Mouse (Mus musculus) hindbrain, embryonic 16.5 days (tissue): ENCODE measurements at regions not wholly inside any gene's neighbourhood (a gene's known extent, or its start where the extent isn't known, plus 50 kb on each side); places are given as distances from the start of the nearest gene placed in this dataset.

Experiments used
- ATAC-seq: fragments of 200-750 bp; cut with Nextera tagmentation; 2 replicates; pipeline ENCODE4 v1.8.0; 2017; ENCODE audit warnings: moderate TSS enrichment, moderate library complexity
- H3K27ac ChIP-seq: fragments of 300-500 bp; sonication (generic); 2 replicates; pipeline ENCODE4 v1.5.1; 2014; ENCODE audit warnings: low read depth, mild to moderate bottlenecking, control low read depth, low read length, moderate library complexity
- H3K27me3 ChIP-seq: fragments of 300-500 bp; sonication (generic); replicated peaks from 2 replicates; pipeline ENCODE4 v1.6.1; 2014; ENCODE audit warnings: low read length; ENCODE audit not compliant: control insufficient read depth, insufficient read depth
- H3K36me3 ChIP-seq: fragments of 300-500 bp; sonication (generic); 2 replicates; pipeline ENCODE4 v1.6.1; 2014; ENCODE audit warnings: mild to moderate bottlenecking, low read length, moderate library complexity, mixed read lengths; ENCODE audit not compliant: control insufficient read depth, insufficient read depth
- H3K4me1 ChIP-seq: fragments of 300-500 bp; sonication (generic); 2 replicates; pipeline ENCODE4 v1.6.1; 2014; ENCODE audit warnings: low read depth, low read length; ENCODE audit not compliant: control insufficient read depth, insufficient read depth
- H3K4me2 ChIP-seq: fragments of 300-500 bp; sonication (generic); 2 replicates; pipeline ENCODE4 v1.6.1; 2014; ENCODE audit warnings: mild to moderate bottlenecking, low read length, control low read depth, moderate library complexity
- H3K4me3 ChIP-seq: fragments of 300-500 bp; sonication (generic); 2 replicates; pipeline ENCODE4 v1.5.1; 2014; ENCODE audit warnings: mild to moderate bottlenecking, low read length, control low read depth, moderate library complexity
- H3K9ac ChIP-seq: fragments of 300-500 bp; sonication (generic); 2 replicates; pipeline ENCODE4 v1.6.1; 2014; ENCODE audit warnings: low read depth, mild to moderate bottlenecking, control low read depth, low read length, moderate library complexity
- H3K9me3 ChIP-seq: fragments of 300-500 bp; sonication (generic); 2 replicates; pipeline ENCODE4 v1.6.1; 2014; ENCODE audit warnings: mild to moderate bottlenecking, low read length, moderate library complexity; ENCODE audit not compliant: control insufficient read depth
- WGBS: fragments of 180-500 bp; shearing (Covaris S2); extraction: QIAGEN DNeasy Blood & Tissue Kit; methylation state at CpG from one replicate; pipeline ENCODE4 v1.1.7; 2014; 5-methylcytosine and 5-hydroxymethylcytosine counted together

DNA sequence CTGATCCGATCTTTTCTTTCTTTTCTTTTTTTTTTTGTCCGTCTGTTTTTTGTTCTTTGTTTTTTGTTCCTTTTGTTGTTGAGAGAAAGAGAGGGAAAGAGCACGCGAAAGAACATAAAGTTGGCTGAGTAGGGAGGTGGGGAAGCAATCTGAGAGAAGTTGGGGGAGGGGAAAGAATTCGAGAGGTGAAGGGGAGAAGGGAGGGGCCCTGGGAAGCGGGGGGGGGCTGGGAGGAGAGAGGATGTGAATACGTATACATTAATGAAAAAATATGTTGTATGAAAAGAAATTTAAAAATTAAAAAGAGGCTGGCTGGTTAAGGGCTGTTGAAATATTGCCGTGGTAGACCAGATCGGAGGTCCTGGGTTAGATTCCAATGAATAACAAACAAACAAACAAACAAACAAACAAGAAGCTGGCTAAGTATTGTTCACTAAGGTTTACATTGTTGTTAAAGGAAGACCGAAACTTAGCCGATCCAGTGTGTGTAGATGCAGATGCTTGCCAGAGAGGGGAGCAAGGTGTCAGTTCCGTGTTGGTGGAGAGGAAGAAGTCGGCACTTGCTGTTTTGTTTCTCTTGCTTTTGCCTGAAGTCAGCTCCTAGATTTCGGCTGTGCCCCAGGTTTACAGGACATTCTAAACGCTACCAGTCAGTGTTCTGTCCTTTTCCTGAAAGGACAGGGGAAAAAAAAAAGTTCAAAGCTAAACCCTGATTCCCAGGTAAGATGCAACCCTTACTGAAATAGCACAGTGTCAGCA lies 129.1 kb upstream of the Tex13c2 start:
- Histone ChIP-seq H3K36me3 (no peaks in the 10 kb centered on the region), H3K4me1 (no peaks in the 10 kb centered on the region; the same call in 1 of the 2 replicates), H3K4me2 (peak overlapping the region; percentile 50), H3K27me3 (no peaks in the 10 kb centered on the region), H3K9me3 (no peaks in the 10 kb centered on the region), H3K27ac (peak overlapping the region; percentile 72), H3K4me3 (peak overlapping the region; percentile 25), H3K9ac (peak overlapping the region; percentile 22; the same call in 1 of the 2 replicates)
- WGBS = 17% methylated on average over 15 of the region's 15 CpGs
- ATAC-seq = peak; percentile 78

DNA sequence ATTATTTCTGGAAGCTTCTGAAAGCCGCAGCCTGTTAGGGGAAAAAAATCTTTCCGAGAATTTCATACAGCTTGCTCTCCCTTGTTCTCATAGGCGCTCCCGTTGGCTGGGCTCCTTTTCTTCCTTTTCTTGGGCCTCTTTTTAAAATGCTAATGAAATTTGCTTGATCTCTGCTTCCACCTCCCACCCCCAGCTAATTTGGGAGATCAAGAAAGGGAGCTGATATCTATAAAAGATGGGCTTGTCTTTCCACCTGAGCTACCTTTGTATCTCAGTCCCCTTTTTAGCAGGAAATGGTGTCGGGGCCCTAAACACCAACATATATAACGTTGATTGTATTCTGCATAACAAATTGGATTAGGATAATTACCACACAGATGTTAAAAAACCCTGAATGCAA lies 128.5 kb upstream of the Tex13c2 start:
- H3K4me2 ChIP-seq = peak overlapping the region; percentile 50
- peak overlapping the region; percentile 72 for H3K27ac ChIP-seq
- H3K4me3 ChIP-seq = no peak overlapping the region; the same call in 1 of the 2 replicates
- no peaks in the 10 kb centered on the region for H3K36me3 ChIP-seq
- WGBS = 24% methylated on average over 6 of the region's 6 CpGs
- no peaks in the 10 kb centered on the region for H3K9me3 ChIP-seq
- H3K4me1 ChIP-seq = no peaks in the 10 kb centered on the region; the same call in 1 of the 2 replicates
- peak; percentile 41; the same call in 1 of the 2 replicates for ATAC-seq
- no peaks in the 10 kb centered on the region for H3K27me3 ChIP-seq
- H3K9ac ChIP-seq = no peak overlapping the region

DNA sequence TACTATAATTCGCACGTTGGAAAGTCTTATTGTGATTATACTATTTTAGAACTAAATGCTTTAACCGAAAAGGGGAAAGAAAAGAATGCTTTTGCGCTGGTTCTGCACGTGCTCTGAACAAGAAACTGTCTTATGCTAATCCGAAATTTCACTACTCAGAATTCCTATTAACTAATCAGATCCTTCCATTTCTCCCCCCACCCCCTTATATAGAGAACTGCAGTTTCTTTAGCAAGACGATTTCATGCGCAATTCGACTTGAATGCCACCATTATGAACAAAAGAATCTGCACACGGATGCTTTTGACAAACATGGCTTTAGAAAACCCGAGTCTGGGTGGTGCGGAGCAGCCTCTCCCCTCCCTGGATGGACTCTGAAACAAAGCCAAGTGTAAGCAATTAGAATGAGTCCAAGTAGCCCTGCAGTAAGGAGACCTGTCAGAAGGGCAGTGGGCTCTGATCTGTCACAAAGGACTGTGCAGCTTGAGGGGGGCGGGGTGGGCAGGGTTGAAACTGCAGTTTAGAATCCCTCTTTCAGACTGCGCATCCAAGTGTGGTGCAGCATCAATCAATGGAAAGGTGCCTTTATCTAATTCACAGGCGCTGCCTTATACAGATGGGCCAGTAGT lies 128.0 kb upstream of the Tex13c2 start:
- Histone ChIP-seq H3K4me3 (no peak overlapping the region), H3K4me1 (no peaks in the 10 kb centered on the region; the same call in 1 of the 2 replicates), H3K27ac (peak overlapping the region; percentile 59), H3K4me2 (peak overlapping the region; percentile 37), H3K27me3 (no peaks in the 10 kb centered on the region), H3K36me3 (no peaks in the 10 kb centered on the region), H3K9ac (0 out of 2 replicates have a peak overlapping the region, but pooled peaks have one; percentile 17), H3K9me3 (no peaks in the 10 kb centered on the region)
- peak; percentile 88 for ATAC-seq
- 18% methylated on average over 15 of the region's 15 CpGs for WGBS

DNA sequence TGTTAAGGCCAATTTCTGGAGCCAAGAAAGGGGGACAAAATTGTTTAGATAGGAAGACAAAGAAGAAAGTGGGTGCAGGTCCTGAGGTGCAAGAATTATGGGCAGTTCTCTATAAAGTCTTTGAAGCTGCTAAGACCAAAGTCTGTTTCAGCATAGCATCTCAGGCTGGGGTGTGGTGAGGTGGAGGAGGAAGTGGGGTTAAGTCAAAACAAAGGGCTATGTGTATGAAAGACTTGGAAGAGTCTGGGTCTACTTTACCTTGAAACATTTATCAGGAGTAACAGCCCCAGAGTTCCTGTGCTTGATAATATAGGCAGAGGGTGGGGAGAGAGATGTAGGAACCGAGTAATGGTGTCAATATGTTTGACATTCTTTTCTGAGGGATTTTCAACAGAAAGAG lies 125.4 kb upstream of the Tex13c2 start:
- 65% methylated on average over 1 of the region's 1 CpGs for WGBS
- H3K9me3 ChIP-seq = no peaks in the 10 kb centered on the region
- H3K36me3 ChIP-seq = no peaks in the 10 kb centered on the region
- no peak overlapping the region for H3K4me2 ChIP-seq
- no peaks in the 10 kb centered on the region for H3K27me3 ChIP-seq
- H3K4me1 ChIP-seq = no peaks in the 10 kb centered on the region; the same call in 1 of the 2 replicates
- H3K9ac ChIP-seq = no peak overlapping the region
- ATAC-seq = no peak
- no peak overlapping the region for H3K4me3 ChIP-seq
- no peak overlapping the region for H3K27ac ChIP-seq

DNA sequence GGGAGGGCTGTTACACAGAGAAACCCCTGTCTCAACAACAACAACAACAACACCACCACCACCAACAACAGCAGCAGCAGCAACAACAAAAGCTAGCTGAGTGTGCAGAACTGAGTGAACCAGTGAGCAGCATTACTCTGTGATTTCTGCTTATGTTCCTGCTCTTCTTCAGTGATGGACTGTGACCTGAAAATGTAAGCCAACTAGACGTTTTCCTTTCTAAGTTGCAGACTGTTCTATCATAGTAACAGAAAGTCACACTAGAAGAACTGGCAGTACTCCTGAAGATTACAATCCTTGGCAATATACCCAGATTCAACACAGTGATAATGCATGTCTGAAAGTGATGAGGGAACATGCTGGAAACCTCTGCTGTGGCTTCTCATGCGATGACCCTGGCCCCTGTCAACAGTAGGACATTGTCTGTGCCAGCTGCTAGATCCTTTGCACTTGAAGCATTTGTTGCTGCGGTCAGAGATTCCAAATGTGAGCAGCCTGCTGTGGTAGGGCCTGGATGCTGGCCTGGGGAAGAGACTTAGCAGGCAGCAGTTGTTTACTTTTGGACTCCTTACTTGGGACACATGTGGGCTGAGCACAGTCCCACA lies 115.6 kb upstream of the Tex13c2 start:
- WGBS = 74% methylated on average over 3 of the region's 3 CpGs
- Histone ChIP-seq H3K27ac (no peak overlapping the region), H3K4me1 (no peaks in the 10 kb centered on the region), H3K4me2 (no peak overlapping the region), H3K9ac (no peak overlapping the region), H3K4me3 (no peak overlapping the region), H3K36me3 (no peaks in the 10 kb centered on the region), H3K9me3 (no peaks in the 10 kb centered on the region), H3K27me3 (no peaks in the 10 kb centered on the region)
- ATAC-seq = no peak

DNA sequence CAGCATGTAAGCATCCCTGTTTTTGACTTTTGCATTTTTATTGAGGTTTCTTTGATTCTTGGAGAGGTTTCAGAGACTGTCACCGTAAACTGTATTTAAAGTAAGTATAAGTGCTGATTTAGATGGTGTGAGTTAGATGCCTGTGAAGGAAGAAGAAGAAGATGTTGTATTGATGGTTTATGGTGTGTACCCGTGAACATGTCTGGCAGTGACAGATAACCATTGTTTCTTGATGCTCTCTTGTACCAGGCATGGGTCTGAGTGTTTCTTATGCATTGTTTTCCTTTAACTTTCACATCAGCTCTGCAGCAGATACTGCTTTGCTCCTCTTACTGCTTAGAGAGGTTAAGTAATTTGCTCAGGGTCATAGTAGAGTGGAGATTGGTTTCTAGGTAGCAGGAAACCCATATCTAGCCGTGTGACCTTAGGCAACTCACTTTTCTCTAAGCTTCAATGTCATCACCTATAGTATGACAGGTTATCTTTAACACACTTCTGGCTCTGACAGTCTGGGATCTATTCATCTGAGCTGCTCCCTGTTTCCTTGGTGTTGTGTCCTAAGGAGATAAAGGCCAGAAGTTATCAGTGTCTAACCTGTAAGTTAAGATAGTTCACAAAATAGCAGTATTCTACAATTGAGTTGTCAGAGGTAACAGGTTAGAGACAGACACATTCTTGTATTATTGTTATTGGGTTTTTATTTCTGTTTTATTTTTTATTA lies 95.5 kb upstream of the Tex13c2 start:
- 70% methylated on average over 3 of the region's 3 CpGs for WGBS
- H3K36me3 ChIP-seq = no peaks in the 10 kb centered on the region
- no peak for ATAC-seq
- no peak overlapping the region for H3K9ac ChIP-seq
- no peaks in the 10 kb centered on the region for H3K27me3 ChIP-seq
- no peak overlapping the region for H3K27ac ChIP-seq
- H3K4me1 ChIP-seq = no peaks in the 10 kb centered on the region
- no peak overlapping the region for H3K4me2 ChIP-seq
- H3K9me3 ChIP-seq = no peaks in the 10 kb centered on the region
- no peak overlapping the region for H3K4me3 ChIP-seq

DNA sequence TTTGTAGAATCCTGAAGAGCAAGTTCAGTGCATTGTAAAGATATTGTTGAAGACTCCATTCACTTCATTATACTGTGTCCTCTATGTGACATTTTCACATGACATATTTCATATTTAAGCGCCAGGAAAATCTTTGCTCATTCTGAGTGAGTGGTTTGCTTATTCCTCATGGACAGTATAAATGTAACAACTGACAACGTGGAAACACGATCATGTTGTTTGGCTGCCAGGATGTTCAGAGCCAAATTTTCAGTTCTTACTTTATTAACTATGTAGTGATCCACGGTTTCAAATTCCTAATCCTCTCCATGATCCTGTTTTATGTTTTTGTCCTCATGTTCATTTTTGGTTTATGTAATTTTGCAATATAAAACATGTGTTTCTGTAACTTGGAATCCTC lies 93.0 kb upstream of the Tex13c2 start:
- no peak overlapping the region for H3K4me3 ChIP-seq

DNA sequence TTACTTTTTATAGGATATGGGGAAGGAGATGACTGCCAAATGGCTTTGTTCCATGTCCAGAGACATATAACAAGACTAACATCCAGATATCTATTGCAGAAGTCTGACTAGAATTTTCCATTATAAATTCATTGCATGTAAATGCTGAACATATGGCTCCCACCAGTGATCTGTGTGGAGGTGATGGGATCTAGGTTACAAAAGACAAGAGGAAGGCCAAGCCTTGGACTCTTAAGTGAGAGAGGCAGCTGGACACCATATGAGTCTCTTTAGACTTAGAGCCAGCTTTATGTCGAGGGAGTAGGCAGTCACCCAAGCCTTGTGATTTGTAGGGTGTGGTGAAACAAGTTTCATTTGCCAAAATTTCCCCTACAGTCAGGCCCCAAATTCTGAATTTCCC lies 90.7 kb upstream of the Tex13c2 start:
- no peaks in the 10 kb centered on the region for H3K9me3 ChIP-seq
- WGBS = 53% methylated on average over 1 of the region's 1 CpGs

More for the DNA sequence above, 93.0 kb upstream of the Tex13c2 start:
- 76% methylated on average over 4 of the region's 4 CpGs for WGBS
- H3K4me2 ChIP-seq = no peak overlapping the region
- no peak overlapping the region for H3K9ac ChIP-seq
- no peak for ATAC-seq
- H3K36me3 ChIP-seq = no peaks in the 10 kb centered on the region
- H3K4me1 ChIP-seq = no peaks in the 10 kb centered on the region
- no peaks in the 10 kb centered on the region for H3K27me3 ChIP-seq
- H3K9me3 ChIP-seq = no peaks in the 10 kb centered on the region
- H3K27ac ChIP-seq = no peak overlapping the region

DNA sequence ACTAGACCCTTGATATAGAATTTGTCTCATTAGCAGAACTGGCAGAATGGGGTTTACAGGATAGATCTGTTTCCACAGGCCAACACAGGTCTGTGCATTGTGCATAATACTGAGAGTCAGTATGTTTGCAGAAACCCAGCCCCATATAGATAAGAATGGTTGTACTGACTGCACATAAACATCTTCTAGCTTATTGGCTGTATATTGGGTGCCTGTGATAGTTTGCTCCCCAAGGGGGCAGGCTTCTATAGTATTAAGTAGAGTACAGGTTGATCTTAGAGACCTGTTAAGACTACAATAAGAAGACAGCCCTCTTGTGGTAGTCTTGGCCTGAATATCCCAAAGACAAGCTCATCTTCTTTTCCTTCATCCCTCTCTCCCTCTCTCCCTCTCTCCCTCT lies 90.1 kb upstream of the Tex13c2 start:
- Histone ChIP-seq H3K9ac (no peak overlapping the region), H3K4me3 (no peak overlapping the region), H3K4me2 (no peak overlapping the region), H3K36me3 (no peaks in the 10 kb centered on the region), H3K4me1 (no peaks in the 10 kb centered on the region), H3K27me3 (no peaks in the 10 kb centered on the region), H3K9me3 (no peaks in the 10 kb centered on the region), H3K27ac (no peak overlapping the region)
- no peak for ATAC-seq

More for the DNA sequence above, 90.7 kb upstream of the Tex13c2 start:
- no peaks in the 10 kb centered on the region for H3K36me3 ChIP-seq
- H3K9ac ChIP-seq = no peak overlapping the region
- no peak overlapping the region for H3K27ac ChIP-seq
- no peak for ATAC-seq
- H3K4me1 ChIP-seq = no peaks in the 10 kb centered on the region
- no peak overlapping the region for H3K4me3 ChIP-seq
- H3K4me2 ChIP-seq = no peak overlapping the region
- no peaks in the 10 kb centered on the region for H3K27me3 ChIP-seq
